Mouse (Mus musculus) telencephalon, adult 2 months (tissue): ENCODE data around the gene Banp.

Source experiments
- DNase-seq: peaks from one replicate; pipeline ENCODE4 v3.0.0-alpha.2; 2011; ENCODE audit warnings: low read depth, low spot score

The Banp gene

GRCm38 (mm10) chr8:121926266-121926665, 23.3 kb upstream of the Banp start:
- DNase-seq = no peak

DNA sequence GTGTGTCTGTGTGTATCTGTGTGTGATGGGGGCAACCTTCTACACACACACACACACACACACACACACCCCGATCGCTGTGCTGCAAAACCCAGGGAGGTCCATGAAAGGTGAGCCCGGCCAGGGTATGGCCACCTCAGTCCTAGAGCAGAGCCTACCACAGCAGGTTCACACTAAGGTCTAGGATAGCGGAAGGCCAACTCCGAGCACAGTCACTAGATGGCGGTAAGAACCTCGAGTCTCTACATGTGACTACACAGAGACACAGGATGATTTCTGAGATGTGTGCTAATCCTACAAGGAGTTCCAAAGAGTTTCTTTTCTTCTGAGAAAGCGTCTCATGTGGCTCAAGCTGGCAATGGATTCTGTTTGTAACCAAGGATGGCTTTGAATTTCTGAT, 22.2 kb upstream of the Banp start:
- no peak for DNase-seq

- DNase-seq = no peak
Observed at GRCm38 (mm10) chr8:121930047-121930446, 19.5 kb upstream of the Banp start.

GRCm38 (mm10) chr8:121931571-121931970, 18.0 kb upstream of the Banp start:
- DNase-seq = no peak

- DNase-seq = no peak
Observed at GRCm38 (mm10) chr8:121932026-121932667, 17.4 kb upstream of the Banp start.

- DNase-seq = no peak
Observed at GRCm38 (mm10) chr8:121932668-121933520, 16.7 kb upstream of the Banp start.

- no peak for DNase-seq
Observed at GRCm38 (mm10) chr8:121934506-121934905, 15.0 kb upstream of the Banp start.

GRCm38 (mm10) chr8:121934923-121935322, 14.6 kb upstream of the Banp start:
- no peak for DNase-seq

GRCm38 (mm10) chr8:121935341-121936294, 13.9 kb upstream of the Banp start:
- DNase-seq = no peak

DNA sequence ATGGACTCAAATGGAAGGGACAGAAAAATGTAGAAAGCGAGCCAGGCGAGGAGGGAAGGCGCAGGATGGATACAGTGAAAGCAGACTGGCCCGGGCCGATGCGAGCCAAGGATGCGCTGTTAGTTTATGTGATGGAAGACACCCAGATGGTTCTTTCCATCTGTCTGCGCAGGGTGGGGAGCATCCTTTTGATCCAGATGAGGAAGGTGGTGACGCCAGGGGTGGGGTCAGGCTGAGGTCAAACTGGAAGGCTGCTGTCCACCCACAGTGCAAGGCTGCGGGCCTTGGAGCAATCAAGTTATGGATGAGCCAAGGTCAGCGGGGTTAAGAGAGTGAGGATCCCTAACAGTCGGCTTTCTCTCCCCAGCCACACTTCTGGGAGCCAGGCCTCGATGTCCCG, 13.2 kb upstream of the Banp start:
- DNase-seq = no peak

DNA sequence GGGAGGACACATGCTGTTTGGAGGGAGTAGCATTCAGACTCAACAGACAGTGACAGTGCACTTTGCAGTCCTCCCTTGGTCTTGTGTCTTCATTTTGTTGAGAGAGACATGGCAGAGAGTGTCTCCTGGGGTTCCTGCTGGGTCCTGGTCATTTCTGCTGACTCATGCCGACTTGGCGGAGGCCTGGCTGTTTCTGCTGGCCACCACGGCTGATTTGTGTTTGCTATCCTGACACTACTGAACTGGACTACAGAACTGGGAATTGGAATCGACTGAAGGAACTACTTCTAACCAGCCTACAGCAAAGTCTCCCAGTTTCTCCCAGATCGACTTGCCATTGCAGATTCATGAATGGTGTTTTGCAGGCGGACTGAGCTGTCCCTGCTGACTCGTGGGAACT, 10.8 kb upstream of the Banp start:
- no peak for DNase-seq

GRCm38 (mm10) chr8:121943057-121943540, 6.5 kb upstream of the Banp start:
- DNase-seq = no peak

DNA sequence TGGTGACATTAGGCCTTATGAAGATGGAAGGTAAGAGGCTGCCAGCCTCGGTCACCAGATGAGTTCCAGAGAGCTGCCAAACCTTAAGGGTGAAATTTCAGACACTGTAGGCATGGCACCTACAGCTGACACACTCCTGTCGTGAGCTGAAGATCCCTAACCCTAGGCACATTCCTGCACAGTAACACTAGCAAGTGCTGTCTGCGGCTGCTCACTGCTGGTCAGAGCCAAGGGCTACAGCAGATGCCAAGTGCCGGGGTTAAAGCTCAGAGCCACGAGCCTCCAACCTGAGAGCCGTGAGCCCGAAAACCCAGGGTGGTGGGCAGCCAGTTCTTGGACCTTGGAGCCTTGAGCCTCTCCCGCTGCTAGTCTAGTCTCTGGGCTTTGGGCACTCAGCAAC, 5.8 kb upstream of the Banp start:
- no peak for DNase-seq

- DNase-seq = no peak
Observed at GRCm38 (mm10) chr8:121944831-121945230, 4.7 kb upstream of the Banp start, which contains the start of gene Car5a. Gene Car5a (minus strand): TSS chr8:121944904.

DNA sequence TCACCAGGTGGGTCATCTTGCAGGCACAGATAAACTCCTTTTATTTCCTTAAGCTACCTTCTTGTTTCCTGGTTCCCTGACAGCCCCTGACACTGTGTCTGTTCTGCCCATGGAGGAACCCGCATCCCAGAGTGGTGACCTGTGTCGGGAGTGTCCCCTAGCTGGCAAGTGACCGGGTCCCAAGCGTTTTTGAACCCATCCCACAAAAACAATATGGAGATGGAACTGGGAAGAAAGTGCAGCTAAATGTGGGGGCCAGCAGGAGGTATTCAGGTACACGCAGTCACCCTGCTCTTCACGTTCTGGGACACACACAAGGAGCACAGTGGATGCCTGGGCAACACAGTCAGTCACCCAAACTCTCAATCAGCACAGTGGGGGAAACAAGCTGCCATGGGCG, 3.2 kb upstream of the Banp start:
- no peak for DNase-seq

DNA sequence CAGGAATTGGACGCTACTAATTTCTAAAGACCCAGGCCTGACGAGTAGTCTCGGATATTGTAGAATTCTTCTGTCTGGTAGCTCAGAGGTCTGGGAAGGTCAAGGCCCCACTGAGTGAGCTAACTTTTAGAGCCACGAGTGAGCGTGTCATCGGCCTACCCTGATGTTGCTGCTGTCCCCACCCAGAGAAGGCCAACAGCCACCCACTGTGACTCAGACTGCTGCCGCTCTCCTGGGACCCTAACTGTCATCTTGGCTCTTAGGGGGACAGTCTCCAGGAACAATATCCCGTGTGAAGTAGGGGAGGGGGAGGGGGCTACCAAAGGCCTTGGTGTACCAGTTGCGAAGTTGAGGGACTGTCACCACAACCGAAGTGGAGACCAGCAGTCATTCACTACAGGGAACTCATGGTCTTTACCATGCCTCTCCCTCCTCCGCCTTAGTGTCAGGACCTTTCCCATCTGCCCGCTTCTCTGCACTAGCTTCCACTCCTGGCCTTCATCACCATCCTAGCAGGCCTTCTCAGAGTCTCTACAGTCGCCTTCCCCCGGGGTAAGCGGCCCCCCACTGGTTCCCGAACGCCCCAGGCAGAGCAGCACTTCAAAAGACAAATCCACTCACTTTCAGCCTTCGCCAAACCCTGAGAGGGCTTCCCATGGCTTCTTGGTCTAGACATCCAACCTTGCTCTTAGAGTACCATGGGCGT, 2.4 kb upstream of the Banp start:
- no peak for DNase-seq

GRCm38 (mm10) chr8:121947753-121948141, 1.8 kb upstream of the Banp start:
- DNase-seq = no peak

DNA sequence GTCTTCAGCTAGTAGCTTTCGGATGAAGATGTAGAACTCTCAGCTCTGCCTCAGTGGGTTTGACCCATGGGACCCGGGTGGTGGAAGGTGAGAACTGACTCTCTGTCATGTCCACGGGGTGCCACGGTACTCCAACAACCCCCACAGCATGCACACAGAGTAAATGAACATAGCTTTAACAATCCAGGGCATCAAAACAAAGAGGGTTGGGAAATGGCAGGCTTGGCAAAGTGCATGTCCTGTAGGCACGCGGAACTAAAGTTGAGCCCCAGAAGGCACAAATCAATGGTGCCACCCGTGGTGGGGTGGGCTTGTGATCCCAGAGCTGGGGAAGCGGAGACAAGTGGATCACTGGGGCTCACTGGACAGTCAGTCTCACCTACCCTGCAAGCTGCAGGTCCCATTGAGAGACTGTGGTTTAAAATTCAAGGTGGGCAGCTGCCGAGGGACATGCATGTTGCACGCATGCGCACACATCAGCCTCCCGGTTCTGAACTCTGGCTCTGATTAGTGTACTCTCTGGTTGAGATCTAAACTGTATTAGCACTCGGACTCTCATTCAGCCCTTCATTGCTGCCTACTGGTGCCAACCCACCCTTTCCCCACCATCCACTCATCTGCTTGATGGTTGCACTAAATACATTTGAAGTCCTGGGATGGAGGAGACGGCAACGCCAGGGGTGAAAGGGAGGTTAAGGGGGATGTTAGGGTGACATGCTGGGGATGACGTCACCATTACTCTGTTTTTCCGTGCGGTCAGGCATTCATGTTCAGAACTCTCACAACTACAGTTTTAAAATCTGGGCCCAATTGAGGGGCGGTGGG, 1.0 kb upstream of the Banp start:
- DNase-seq = no peak

- DNase-seq = peak; percentile 99
Observed at GRCm38 (mm10) chr8:121949941-121950748, 595 bp downstream of the Banp start.
